Mouse (Mus musculus) testis, adult 2 months (tissue): ENCODE measurements around the gene Pigf. TPM values are rescaled to one million over a fixed set of nuclear protein-coding genes. Genes with fewer than 3 reads are reported as not detected.

ENCODE experiments used
- H3K27ac ChIP-seq: fragments of 200-500 bp; 2 replicates; pipeline ENCODE4 v1.5.1; 2012; ENCODE audit warnings: low read depth, low read length; ENCODE audit not compliant: control insufficient read depth, insufficient read depth
- H3K27me3 ChIP-seq: fragments of 200-500 bp; 2 replicates; pipeline ENCODE4 v1.6.1; 2012; ENCODE audit warnings: mild to moderate bottlenecking, low read length, moderate library complexity; ENCODE audit not compliant: control insufficient read depth, insufficient read depth
- H3K36me3 ChIP-seq: fragments of 200-500 bp; 2 replicates; pipeline ENCODE4 v1.6.1; 2012; ENCODE audit warnings: mild to moderate bottlenecking, low read length; ENCODE audit not compliant: control insufficient read depth, insufficient read depth
- H3K4me1 ChIP-seq: fragments of 200-500 bp; 2 replicates; pipeline ENCODE4 v1.6.1; 2012; ENCODE audit warnings: low read length; ENCODE audit not compliant: control insufficient read depth, insufficient read depth
- H3K4me3 ChIP-seq: fragments of 200-500 bp; 2 replicates; pipeline ENCODE4 v1.5.1; 2012; ENCODE audit warnings: low read depth, mild to moderate bottlenecking, low read length, moderate library complexity, mixed read lengths; ENCODE audit not compliant: control insufficient read depth
- CTCF ChIP-seq: fragments of 200-500 bp; IDR thresholded peaks from 2 replicates; pipeline ENCODE4 v1.5.1; 2012; ENCODE audit warnings: low read depth, mild to moderate bottlenecking, inconsistent platforms, low read length, moderate library complexity; ENCODE audit not compliant: control insufficient read depth, insufficient read depth, insufficient replicate concordance
- POLR2A ChIP-seq: fragments of 200-500 bp; IDR thresholded peaks from 2 replicates; pipeline ENCODE4 v1.6.1; 2012; ENCODE audit warnings: low read depth, mild to moderate bottlenecking, inconsistent platforms, low read length, moderate library complexity; ENCODE audit not compliant: control insufficient read depth
- polyA plus RNA-seq: library from polyadenylated mRNA; depleted of rRNA; stranded (reverse); fragments of >200 nt; gene quantifications from 2 replicates; pipeline ENCODE4 v1.2.3, GENCODE M21; 2012

The Pigf gene
- polyA plus RNA-seq, 1 experiment = 112 TPM

GRCm38 (mm10) chr17:87057486-87058266 lies 32.5 kb upstream of the Pigf start:
- H3K36me3 ChIP-seq = no peaks in the 10 kb centered on the region
- no peak overlapping the region for H3K4me3 ChIP-seq
- peaks cover 6% of the 10 kb centered on the region for H3K4me1 ChIP-seq
- H3K27ac ChIP-seq = no peak overlapping the region
- TF ChIP-seq POLR2A (no peak), CTCF (no peak)
- no peaks in the 10 kb centered on the region for H3K27me3 ChIP-seq

DNA sequence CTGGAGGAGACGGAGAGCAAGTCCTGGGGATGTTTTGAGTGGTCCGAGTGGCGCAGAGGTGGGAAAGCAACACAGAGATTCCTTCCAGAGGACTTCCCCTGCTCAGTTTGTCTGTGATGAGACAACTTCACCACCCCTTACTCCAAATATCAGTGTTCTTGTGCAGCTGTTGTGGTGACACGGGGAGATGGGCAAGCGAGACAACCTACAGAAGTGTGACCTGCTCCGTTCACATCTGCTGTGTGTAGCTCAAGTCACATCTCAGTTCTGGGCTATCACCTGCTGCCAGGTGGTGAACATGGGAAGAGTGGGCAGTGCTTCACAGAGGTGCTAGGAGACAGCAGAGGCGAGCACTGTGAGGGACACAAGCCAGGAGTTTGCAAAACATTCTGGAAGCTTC lies 31.6 kb upstream of the Pigf start:
- Histone ChIP-seq H3K4me3 (no peak overlapping the region), H3K27ac (no peak overlapping the region), H3K36me3 (no peaks in the 10 kb centered on the region), H3K4me1 (peaks cover 6% of the 10 kb centered on the region), H3K27me3 (no peaks in the 10 kb centered on the region)
- TF ChIP-seq CTCF (no peak), POLR2A (no peak)

DNA sequence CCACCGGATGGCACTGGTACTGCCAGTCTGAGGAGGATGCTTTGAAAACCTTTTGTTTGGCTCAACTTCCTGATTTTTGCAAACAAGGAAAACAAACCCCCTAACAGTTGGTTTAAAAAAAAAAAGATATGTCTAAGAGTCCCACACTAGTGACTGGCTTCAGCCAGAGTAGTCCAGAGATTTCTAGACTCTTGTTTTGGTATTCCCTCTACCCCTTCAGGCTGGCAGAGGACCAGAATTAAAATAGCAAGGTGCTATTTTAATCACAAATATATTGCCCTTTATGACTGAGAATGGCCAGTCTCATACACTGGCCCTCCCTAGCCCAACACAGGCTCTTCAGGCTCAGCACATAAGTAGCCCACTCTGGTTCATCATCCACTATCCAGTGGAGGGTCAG lies 30.5 kb upstream of the Pigf start:
- peaks cover 6% of the 10 kb centered on the region for H3K4me1 ChIP-seq
- H3K27ac ChIP-seq = no peak overlapping the region
- no peaks in the 10 kb centered on the region for H3K27me3 ChIP-seq
- no peaks in the 10 kb centered on the region for H3K36me3 ChIP-seq
- H3K4me3 ChIP-seq = no peak overlapping the region
- TF ChIP-seq POLR2A = no peak

- no peaks in the 10 kb centered on the region for H3K27me3 ChIP-seq
- no peak overlapping the region for H3K4me3 ChIP-seq
- H3K27ac ChIP-seq = 0 out of 2 replicates have a peak overlapping the region, but pooled peaks have one; percentile 1
- H3K36me3 ChIP-seq = no peaks in the 10 kb centered on the region
- TF ChIP-seq CTCF = no peak
- no peak for TF ChIP-seq POLR2A
- H3K4me1 ChIP-seq = peaks cover 6% of the 10 kb centered on the region
These were observed 29.8 kb upstream of the Pigf start for GRCm38 (mm10) chr17:87055051-87055459.

GRCm38 (mm10) chr17:87053921-87054320 lies 28.7 kb upstream of the Pigf start:
- H3K4me3 ChIP-seq = peak overlapping the region; percentile 21; the same call in 1 of the 2 replicates

GRCm38 (mm10) chr17:87052432-87052831 lies 27.2 kb upstream of the Pigf start:
- Histone ChIP-seq H3K27me3 (no peaks in the 10 kb centered on the region), H3K27ac (no peak overlapping the region), H3K4me1 (peaks cover 6% of the 10 kb centered on the region), H3K4me3 (peak overlapping the region; percentile 87), H3K36me3 (no peaks in the 10 kb centered on the region)
- TF ChIP-seq POLR2A (no peak), CTCF (no peak)

More at GRCm38 (mm10) chr17:87053921-87054320, 28.7 kb upstream of the Pigf start:
- TF ChIP-seq CTCF (no peak), POLR2A (no peak)
- no peaks in the 10 kb centered on the region for H3K36me3 ChIP-seq
- H3K27me3 ChIP-seq = no peaks in the 10 kb centered on the region
- 0 out of 2 replicates have a peak overlapping the region, but pooled peaks have one; percentile 42 for H3K27ac ChIP-seq
- peaks cover 6% of the 10 kb centered on the region for H3K4me1 ChIP-seq

- peak overlapping the region; percentile 87 for H3K4me3 ChIP-seq
- peak; percentile 78; the same call in 1 of the 2 replicates for TF ChIP-seq POLR2A
- no peak for TF ChIP-seq CTCF
- H3K4me1 ChIP-seq = peaks cover 6% of the 10 kb centered on the region
- H3K27ac ChIP-seq = peak overlapping the region; percentile 32; the same call in 1 of the 2 replicates
- H3K27me3 ChIP-seq = no peaks in the 10 kb centered on the region
- no peaks in the 10 kb centered on the region for H3K36me3 ChIP-seq
These were observed 26.4 kb upstream of the Pigf start for GRCm38 (mm10) chr17:87051652-87052051.
